Comparison of ENCODE assay signal across 9 mouse cellular contexts in the genomic region with DNA sequence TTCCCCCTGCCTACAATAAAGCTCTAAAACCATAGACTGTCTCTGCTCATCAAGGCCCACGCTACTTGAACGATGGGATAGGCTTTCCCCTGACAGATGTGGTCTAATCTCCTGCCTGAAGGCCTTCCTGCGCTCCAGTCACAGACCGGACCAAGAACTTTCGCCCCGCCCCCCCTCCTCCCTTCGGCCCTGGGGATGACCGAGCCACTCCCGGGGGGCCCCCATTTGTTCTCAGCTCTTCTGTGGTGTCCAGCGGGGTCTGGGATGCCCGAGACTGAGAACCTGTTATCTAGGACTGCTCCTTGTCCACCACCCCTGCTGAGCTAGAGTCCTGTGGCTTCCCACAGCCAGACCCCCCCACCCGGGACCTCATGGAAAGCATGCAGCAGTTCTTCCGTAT. TPM values are rescaled to one million over a fixed set of nuclear protein-coding genes. Genes with fewer than 3 reads are reported as not detected.
DNase-seq lines count a peak whose midpoint lies in the region; ATAC-seq lines count a peak whose summit lies in the region.
"Had no signal": no experiment of that assay in that cellular context is flagged by ENCODE, and none has a peak within 500 bp of the region (broad histone marks: within the 10 kb centered on the region; RNA-seq: fewer than 3 reads in every experiment).

No protein-coding gene starts in this region.

- H3K4me1 ChIP-seq in hindbrain, embryonic 12.5 days = 0 out of 2 replicates have a peak, but pooled peaks cover 3% of the 10 kb centered on the region
- no peaks in the 10 kb centered on the region for H3K4me1 ChIP-seq in hindbrain, embryonic 13.5 days (replicated peaks)
- no peaks in the 10 kb centered on the region for H3K4me1 ChIP-seq in hindbrain, embryonic 15.5 days (replicated peaks)
- H3K4me1 ChIP-seq in midbrain, embryonic 16.5 days (ENCODE audit: control insufficient read depth, insufficient read depth, low read length) = no peaks in the 10 kb centered on the region

- H3K9ac ChIP-seq in hindbrain, embryonic 12.5 days = no peak overlapping the region
- H3K9ac ChIP-seq in hindbrain, embryonic 13.5 days = no peak overlapping the region
- no peak overlapping the region for H3K9ac ChIP-seq in hindbrain, embryonic 15.5 days
- H3K9ac ChIP-seq in midbrain, embryonic 16.5 days (ENCODE audit: low read depth, low read length) = no peak overlapping the region

- H3K36me3 ChIP-seq in hindbrain, embryonic 12.5 days = no peaks in the 10 kb centered on the region
- H3K36me3 ChIP-seq in hindbrain, embryonic 13.5 days = no peaks in the 10 kb centered on the region
- H3K36me3 ChIP-seq in hindbrain, embryonic 15.5 days = no peaks in the 10 kb centered on the region
- no peaks in the 10 kb centered on the region for H3K36me3 ChIP-seq in midbrain, embryonic 16.5 days (ENCODE audit: control insufficient read depth, insufficient read depth, low read length)

- H3K4me2 ChIP-seq in hindbrain, embryonic 12.5 days (replicated peaks) = peak overlapping the region; percentile 32
- no peak overlapping the region for H3K4me2 ChIP-seq in hindbrain, embryonic 13.5 days
- peak overlapping the region; percentile 26 for H3K4me2 ChIP-seq in hindbrain, embryonic 15.5 days
- H3K4me2 ChIP-seq in midbrain, embryonic 16.5 days (ENCODE audit: low read length) = peak overlapping the region; percentile 14; the same call in 1 of the 2 replicates

- no peaks in the 10 kb centered on the region for H3K9me3 ChIP-seq in hindbrain, embryonic 12.5 days (replicated peaks)
- no peaks in the 10 kb centered on the region for H3K9me3 ChIP-seq in hindbrain, embryonic 13.5 days
- H3K9me3 ChIP-seq in hindbrain, embryonic 15.5 days = no peaks in the 10 kb centered on the region
- no peaks in the 10 kb centered on the region for H3K9me3 ChIP-seq in midbrain, embryonic 16.5 days (replicated peaks; ENCODE audit: control insufficient read depth, low read length, poor library complexity, severe bottlenecking)

- no peak overlapping the region for H3K4me3 ChIP-seq in hindbrain, embryonic 12.5 days
- H3K4me3 ChIP-seq in hindbrain, embryonic 13.5 days = no peak overlapping the region
- H3K4me3 ChIP-seq in hindbrain, embryonic 15.5 days = no peak overlapping the region
- no peak overlapping the region for H3K4me3 ChIP-seq in midbrain, embryonic 16.5 days (ENCODE audit: low read depth, low read length)

- 7% methylated on average over 13 of the region's 13 CpGs for WGBS in hindbrain, embryonic 12.5 days
- WGBS in hindbrain, embryonic 13.5 days = 12% methylated on average over 13 of the region's 13 CpGs
- 8% methylated on average over 13 of the region's 13 CpGs for WGBS in hindbrain, embryonic 15.5 days
- 5% methylated on average over 13 of the region's 13 CpGs for WGBS in midbrain, embryonic 16.5 days

- peak; percentile 30 for DNase-seq in embryo, embryonic 11 days
- no peak for DNase-seq in right cerebral cortex, postnatal 36 days (ENCODE audit: low spot score in 2 of 2)
- no peak for DNase-seq in spleen, adult 12 weeks (ENCODE audit: low spot score)
- DNase-seq: kidney, adult 8-10 months; thymus, postnatal 14 days had no signal

- no peak for ATAC-seq in hindbrain, embryonic 12.5 days (ENCODE audit: low FRiP score)
- ATAC-seq in hindbrain, embryonic 13.5 days (ENCODE audit: low FRiP score) = no peak
- no peak for ATAC-seq in hindbrain, embryonic 15.5 days (ENCODE audit: low FRiP score, low read depth)
- ATAC-seq in midbrain, embryonic 16.5 days = no peak

- H3K27ac ChIP-seq in hindbrain, embryonic 12.5 days = no peak overlapping the region
- H3K27ac ChIP-seq in hindbrain, embryonic 13.5 days = no peak overlapping the region
- H3K27ac ChIP-seq in hindbrain, embryonic 15.5 days (replicated peaks) = no peak overlapping the region
- H3K27ac ChIP-seq in midbrain, embryonic 16.5 days (ENCODE audit: low read length) = no peak overlapping the region

- H3K27me3 ChIP-seq in hindbrain, embryonic 12.5 days = no peaks in the 10 kb centered on the region
- H3K27me3 ChIP-seq in hindbrain, embryonic 13.5 days = no peaks in the 10 kb centered on the region
- no peaks in the 10 kb centered on the region for H3K27me3 ChIP-seq in hindbrain, embryonic 15.5 days
- H3K27me3 ChIP-seq in midbrain, embryonic 16.5 days (ENCODE audit: control insufficient read depth, insufficient read depth, low read depth, low read length) = no peaks in the 10 kb centered on the region

RNA-seq across cellular contexts. Expression of a gene that starts 26.1 kb away (rescaled TPM):
- 19.2 and 19.9 TPM in 2 replicates for polyA plus RNA-seq in hindbrain, embryonic 12.5 days (2016; fragmentation: Nextera tagmentation; extraction: Ambion mirVana)
- 13.5 and 14.4 TPM in 2 replicates for polyA plus RNA-seq in hindbrain, embryonic 13.5 days (2015; fragmentation: Nextera tagmentation; extraction: Ambion mirVana)
- polyA plus RNA-seq in hindbrain, embryonic 15.5 days (2015; fragmentation: Nextera tagmentation; extraction: Ambion mirVana) = 12.2 and 12.3 TPM in 2 replicates
- 10.7 and 10.9 TPM in 2 replicates for polyA plus RNA-seq in midbrain, embryonic 16.5 days (2015; fragmentation: Nextera tagmentation; extraction: Ambion mirVana)

RNA-seq across cellular contexts. Expression of a gene that starts 31.7 kb away (rescaled TPM):
- polyA plus RNA-seq in hindbrain, embryonic 12.5 days (2016; fragmentation: Nextera tagmentation; extraction: Ambion mirVana) = 3.4 and 4.4 TPM in 2 replicates
- polyA plus RNA-seq in hindbrain, embryonic 13.5 days (2015; fragmentation: Nextera tagmentation; extraction: Ambion mirVana) = 1.7 and 2.1 TPM in 2 replicates
- polyA plus RNA-seq in hindbrain, embryonic 15.5 days (2015; fragmentation: Nextera tagmentation; extraction: Ambion mirVana) = 1.6 and 1.8 TPM in 2 replicates
- polyA plus RNA-seq in midbrain, embryonic 16.5 days (2015; fragmentation: Nextera tagmentation; extraction: Ambion mirVana) = 1.3 and 1.4 TPM in 2 replicates

RNA-seq across cellular contexts. Expression of a gene that starts 35.0 kb away (rescaled TPM):
- polyA plus RNA-seq in hindbrain, embryonic 12.5 days (2016; fragmentation: Nextera tagmentation; extraction: Ambion mirVana) = 26.7 and 26.8 TPM in 2 replicates
- polyA plus RNA-seq in hindbrain, embryonic 13.5 days (2015; fragmentation: Nextera tagmentation; extraction: Ambion mirVana) = 28.1 and 30.7 TPM in 2 replicates
- polyA plus RNA-seq in hindbrain, embryonic 15.5 days (2015; fragmentation: Nextera tagmentation; extraction: Ambion mirVana) = 23.3 and 27.4 TPM in 2 replicates
- 31.5 and 33.6 TPM in 2 replicates for polyA plus RNA-seq in midbrain, embryonic 16.5 days (2015; fragmentation: Nextera tagmentation; extraction: Ambion mirVana)
